Mouse (Mus musculus) ES-CJ7 (cell line): ENCODE results near the gene Zc3h7b.

Experiments used
- DNase-seq: peaks from one replicate; pipeline ENCODE4 v3.0.0; 2011; ENCODE audit warnings: low read depth, low spot score

Gene Zc3h7b

DNA sequence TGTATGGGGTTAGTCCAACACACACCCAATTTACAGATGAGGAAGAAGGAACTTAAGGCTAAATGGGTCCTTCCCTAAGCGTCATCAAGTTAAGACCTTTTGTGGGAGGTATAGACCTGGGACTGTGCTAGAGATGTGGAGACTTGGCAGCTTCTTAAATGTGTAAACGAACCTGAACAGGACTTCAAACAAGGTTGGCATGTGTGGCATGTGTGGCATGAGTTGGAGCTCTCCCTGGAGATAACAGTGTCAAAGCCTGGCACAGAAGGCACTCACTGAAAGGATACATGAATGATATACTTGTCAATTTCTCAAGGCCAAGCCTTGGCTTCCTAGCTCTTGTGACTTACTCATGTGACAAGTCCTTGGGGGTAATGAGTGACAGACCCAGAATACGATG is 5.6 kb upstream of the Zc3h7b start:
- DNase-seq: no peak

DNA sequence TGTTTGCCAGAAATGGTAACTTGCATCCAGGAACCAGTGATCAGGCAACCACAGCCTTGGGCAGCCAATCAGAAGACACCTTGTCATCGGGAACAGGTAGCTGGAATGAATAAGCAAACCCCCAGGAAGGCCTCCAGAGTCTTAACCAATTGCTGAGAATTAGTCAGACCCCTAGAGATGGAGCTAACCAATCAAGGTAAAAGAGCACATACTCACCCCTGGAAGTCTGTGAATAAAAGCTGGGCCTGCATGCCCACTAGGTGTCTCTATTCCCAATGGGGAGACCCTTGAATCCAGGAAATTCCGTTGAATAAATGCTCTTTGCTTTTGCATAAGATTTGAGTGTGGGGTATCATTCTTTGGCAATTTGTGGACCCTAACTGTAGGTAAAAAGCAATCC is 4.9 kb upstream of the Zc3h7b start:
- peak; percentile 84 for DNase-seq

- peak; percentile 52 for DNase-seq
Measured at GRCm38 (mm10) chr15:81742368-81742767, 2.5 kb upstream of the Zc3h7b start.

DNA sequence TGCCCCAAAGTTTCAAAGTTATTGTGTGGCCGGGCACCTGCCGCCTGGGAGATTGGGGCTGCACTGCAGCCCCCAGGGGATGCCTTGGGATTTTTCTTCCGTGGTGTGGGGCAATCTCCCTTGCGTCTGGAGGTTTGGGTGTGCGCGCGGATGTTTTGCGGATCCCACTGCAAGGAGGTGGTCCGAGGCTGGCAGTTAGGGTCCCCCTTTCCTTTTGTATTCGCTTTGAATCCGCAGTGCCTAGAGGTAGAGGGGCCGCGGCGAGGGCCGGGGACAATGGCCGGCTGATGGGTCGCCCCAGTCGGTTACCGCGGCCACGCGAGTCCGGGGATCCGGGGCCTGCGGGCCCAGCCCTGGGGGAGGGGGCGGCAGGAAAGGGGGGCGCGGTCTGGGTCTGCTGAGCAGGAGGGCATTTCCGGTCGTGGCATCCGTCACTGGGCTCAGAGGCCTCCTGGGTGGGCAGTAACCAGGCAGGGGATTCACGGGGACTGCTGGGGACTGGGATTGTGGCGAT is 801 bp downstream of the Zc3h7b start:
- no peak for DNase-seq

DNA sequence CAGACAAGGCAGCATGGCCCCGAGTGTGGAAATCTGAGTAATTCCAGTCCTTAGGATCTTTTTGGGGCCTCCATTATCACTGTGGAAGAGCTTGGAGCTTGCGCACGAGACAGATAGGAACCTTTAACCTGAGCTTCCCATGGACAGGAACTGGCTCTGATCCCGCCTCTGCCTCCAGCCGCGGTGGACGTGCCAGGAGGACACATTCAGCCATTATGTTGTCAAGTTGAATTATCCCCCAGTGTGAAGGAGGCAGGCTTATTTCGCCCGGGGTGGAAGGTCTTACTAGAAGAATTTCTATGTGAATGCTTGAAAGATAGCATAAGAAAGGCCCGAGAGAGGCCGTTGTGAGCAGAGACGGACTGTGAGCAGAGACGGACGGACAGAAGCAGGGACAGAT is 4.9 kb downstream of the Zc3h7b start:
- DNase-seq: no peak

DNA sequence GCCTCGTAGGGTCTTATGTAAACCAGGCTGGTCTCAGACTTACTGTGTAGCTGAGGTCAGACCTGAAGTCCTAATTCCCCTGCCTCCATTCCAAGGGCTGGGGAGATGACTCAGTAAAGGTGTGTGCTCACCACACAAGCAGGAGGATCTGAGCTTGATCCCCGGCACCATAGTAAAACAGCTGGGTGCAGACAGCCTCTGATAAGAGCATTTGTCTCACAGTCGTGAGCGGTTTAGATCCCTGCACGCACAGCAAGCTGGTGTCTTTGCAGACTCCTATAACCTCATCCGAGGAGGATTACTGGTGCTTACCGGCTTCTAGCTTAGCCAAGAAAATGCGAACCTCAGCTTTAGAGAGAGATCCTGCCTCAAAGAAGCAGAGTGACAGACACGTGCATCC is 8.8 kb downstream of the Zc3h7b start:
- DNase-seq: no peak

- no peak for DNase-seq
Measured at GRCm38 (mm10) chr15:81758701-81759100, 13.8 kb downstream of the Zc3h7b start.

GRCm38 (mm10) chr15:81759542-81759941 is 14.7 kb downstream of the Zc3h7b start:
- DNase-seq: no peak

DNA sequence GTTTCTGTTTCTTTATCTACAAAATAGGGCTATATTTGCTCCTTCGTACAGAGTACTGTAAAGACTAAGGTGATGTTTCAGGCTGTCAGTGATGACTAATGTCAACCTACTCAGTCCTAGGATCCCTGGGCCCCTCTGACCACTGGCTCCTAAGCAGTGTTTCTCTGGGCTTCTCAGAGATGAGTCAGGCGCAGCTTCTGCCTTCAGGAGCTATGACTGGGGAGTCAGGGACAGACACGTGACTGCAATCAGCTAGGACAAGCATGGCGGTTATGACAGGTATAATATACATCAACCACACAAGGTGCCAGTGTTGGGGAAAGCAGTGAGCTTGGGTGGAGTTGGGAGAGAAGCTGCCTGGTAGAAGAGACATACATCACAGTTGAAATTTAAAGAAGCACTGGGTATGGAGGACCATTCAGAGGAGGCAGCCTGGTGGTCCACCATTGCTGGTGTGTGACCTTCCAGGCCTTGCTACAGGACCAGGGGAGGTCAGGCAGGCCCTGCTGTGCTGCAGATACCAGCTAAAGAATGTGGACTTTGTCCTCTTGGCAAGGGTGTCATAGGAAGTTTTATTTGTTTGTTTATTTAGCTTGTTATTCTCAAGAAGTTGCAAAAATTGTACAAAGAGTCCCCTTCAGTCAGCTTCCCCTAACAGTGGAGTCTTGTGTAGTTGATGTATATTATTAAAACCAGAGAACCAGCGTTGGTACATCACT is 15.7 kb downstream of the Zc3h7b start:
- DNase-seq: no peak

DNA sequence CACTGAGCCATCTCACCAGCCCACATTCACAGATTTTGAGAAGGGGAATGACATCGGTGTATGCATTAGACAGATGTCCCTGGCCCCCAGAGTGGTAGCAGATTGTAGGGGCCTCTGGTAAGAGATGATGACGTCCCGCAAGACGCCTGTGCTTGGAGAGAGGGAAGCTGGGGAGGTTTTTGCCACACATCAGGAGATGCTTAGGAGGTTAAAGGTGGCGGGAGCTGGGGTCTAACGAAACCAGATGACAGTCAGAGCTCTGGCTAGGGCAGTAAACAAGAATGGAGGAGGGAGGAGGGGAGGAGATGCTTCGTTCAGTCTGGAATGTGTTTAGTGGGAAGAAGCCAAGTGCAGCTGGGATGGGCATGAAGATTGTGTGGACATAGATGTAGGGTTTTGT is 16.5 kb downstream of the Zc3h7b start:
- no peak for DNase-seq

- DNase-seq: peak; percentile 34
Measured at GRCm38 (mm10) chr15:81761959-81762358, 17.1 kb downstream of the Zc3h7b start.

DNA sequence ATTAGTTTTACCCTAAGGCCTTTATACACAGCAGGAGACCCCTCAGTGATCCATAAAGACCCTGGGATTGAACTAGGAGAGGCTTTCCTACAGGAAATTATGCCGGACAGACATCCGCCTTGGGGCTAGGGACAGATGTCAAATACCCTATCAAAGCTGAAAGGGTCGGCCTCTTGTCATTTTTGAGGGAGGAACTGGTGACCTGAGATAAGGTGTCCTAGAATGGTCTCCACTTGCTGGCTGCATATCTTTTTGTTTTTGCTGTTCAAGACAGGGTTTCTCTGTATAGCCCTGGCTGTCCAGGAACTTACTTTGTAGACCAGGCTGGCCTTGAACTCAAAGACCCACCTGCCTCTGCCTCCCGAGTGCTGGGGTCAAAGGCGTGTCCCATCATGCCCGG is 19.7 kb downstream of the Zc3h7b start:
- no peak for DNase-seq

- no peak for DNase-seq
Measured at GRCm38 (mm10) chr15:81765651-81766050, 20.8 kb downstream of the Zc3h7b start.

GRCm38 (mm10) chr15:81766439-81766838 is 21.6 kb downstream of the Zc3h7b start:
- no peak for DNase-seq

GRCm38 (mm10) chr15:81769037-81769436 is 24.2 kb downstream of the Zc3h7b start:
- peak; percentile 79 for DNase-seq

GRCm38 (mm10) chr15:81772431-81773120 is 27.7 kb downstream of the Zc3h7b start:
- no peak for DNase-seq

- no peak for DNase-seq
Measured at GRCm38 (mm10) chr15:81774505-81775171, 29.8 kb downstream of the Zc3h7b start.

GRCm38 (mm10) chr15:81776631-81777422 is 32.0 kb downstream of the Zc3h7b start:
- DNase-seq: no peak

DNA sequence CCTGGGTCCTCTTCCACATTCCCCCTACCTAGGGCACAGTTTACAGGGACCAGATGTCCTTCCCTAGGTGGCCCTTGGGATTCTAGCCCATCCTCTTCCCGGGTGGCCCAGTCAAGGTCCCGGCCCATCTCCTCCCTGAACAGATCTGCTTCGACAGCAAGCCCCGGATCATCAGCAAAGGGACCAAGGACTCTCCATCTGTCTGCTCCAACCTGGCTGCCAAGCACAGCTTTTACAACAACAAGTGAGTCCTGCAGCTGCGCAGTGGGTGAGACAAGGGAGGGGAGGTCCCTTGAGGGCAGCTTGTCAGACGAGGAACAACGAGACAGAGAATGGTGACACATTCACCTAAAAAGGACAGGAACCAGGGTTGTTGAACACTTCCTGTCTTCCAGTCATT is 37.0 kb downstream of the Zc3h7b start:
- DNase-seq: no peak

DNA sequence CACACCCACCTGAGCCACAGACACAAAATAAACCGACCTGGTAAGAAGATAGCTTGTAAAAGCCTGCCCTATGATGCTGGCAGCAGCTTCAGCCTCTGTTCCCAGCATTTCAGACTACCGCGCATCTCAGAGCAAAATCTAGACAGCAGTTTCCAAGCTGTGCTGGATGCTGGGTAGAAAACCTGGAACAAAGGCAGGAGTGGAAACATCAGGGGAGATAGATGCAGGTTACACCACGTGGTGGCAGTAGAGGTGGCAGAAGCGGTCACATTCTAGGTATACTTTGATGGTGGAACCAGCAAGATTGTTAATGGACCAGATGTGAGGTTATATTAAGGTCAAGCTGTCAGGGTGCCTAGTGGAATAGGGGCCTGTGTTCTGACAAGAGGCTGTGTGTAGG is 39.9 kb downstream of the Zc3h7b start:
- DNase-seq: peak; percentile 58

DNA sequence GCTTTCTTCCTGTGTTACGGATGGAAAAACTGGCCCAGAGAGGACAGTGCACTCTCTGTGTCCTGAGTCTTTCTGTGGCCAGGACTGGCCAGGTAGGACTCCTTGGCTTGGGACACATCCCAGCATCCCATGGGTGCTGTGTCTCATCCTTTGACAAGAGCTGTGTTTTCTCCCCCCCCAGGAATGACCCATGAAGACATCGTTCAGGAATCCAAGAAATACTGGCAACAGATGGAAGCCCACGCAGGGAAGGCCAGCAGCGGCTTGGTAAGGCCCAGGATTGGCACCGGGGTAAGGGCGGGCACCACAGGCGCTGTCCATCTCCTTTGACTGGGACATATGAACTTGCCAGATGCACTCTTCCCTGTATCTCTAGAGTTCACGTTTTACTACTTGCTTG is 40.8 kb downstream of the Zc3h7b start:
- DNase-seq: no peak

DNA sequence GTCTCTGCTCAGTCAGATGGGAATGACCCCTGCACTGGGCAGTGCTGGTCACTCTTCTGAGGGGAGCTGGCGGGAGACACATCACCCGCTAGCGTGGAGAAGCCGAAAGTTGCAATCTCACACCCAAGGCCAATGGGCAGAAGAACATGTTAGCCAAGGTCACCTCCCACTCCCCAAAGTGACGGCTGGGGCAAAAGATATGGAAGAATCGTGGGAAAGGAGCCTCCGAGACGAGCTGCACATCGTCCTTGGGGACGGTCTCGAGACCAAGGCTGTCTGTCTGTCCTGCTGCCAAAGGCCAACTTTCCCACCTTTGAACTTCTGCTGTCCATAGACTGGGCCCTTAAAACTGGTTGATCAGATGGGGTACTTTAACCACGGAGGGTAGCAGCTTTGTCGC is 42.7 kb downstream of the Zc3h7b start:
- no peak for DNase-seq
